Mouse (Mus musculus) hindbrain, embryonic 11.5 days (tissue): ENCODE results near the gene Ptprf. TPM values are rescaled to one million over a fixed set of nuclear protein-coding genes. Genes with fewer than 3 reads are reported as not detected.
A peak's percentile ranks its signal among the peaks of the same experiment; 100 is the strongest.

Experiments used
- ATAC-seq: fragments of 200-750 bp; cut with Nextera tagmentation; 2 replicates; pipeline ENCODE4 v1.8.0; 2017; ENCODE audit warnings: mild to moderate bottlenecking, moderate TSS enrichment, moderate library complexity; ENCODE audit not compliant: low FRiP score
- DNase-seq: peaks from one replicate; pipeline ENCODE4 v3.0.0-alpha.2; 2015; ENCODE audit warnings: low spot score
- H3K27ac ChIP-seq: fragments of 300-500 bp; sonication (generic); 2 replicates; pipeline ENCODE4 v1.5.1; 2014; ENCODE audit warnings: mild to moderate bottlenecking, low read depth, low read length
- H3K27me3 ChIP-seq: fragments of 300-500 bp; sonication (generic); 2 replicates; pipeline ENCODE4 v1.6.1; 2014; ENCODE audit warnings: mild to moderate bottlenecking, low read length, moderate library complexity, mixed read lengths; ENCODE audit not compliant: control insufficient read depth, insufficient read depth
- H3K36me3 ChIP-seq: fragments of 300-500 bp; sonication (generic); 2 replicates; pipeline ENCODE4 v1.6.1; 2014; ENCODE audit warnings: mild to moderate bottlenecking, low read length, moderate library complexity, mixed read lengths; ENCODE audit not compliant: control insufficient read depth, insufficient read depth
- H3K4me1 ChIP-seq: fragments of 300-500 bp; sonication (generic); replicated peaks from 2 replicates; pipeline ENCODE4 v1.6.1; 2014; ENCODE audit warnings: low read length, mixed read lengths; ENCODE audit not compliant: control insufficient read depth, insufficient read depth
- H3K4me2 ChIP-seq: fragments of 300-500 bp; sonication (generic); replicated peaks from 2 replicates; pipeline ENCODE4 v1.6.1; 2014; ENCODE audit warnings: mild to moderate bottlenecking, low read depth, low read length
- H3K4me3 ChIP-seq: fragments of 300-500 bp; sonication (generic); 2 replicates; pipeline ENCODE4 v1.5.1; 2014; ENCODE audit warnings: low read depth, low read length
- H3K9ac ChIP-seq: fragments of 300-500 bp; sonication (generic); 2 replicates; pipeline ENCODE4 v1.6.1; 2014; ENCODE audit warnings: low read depth, low read length
- H3K9me3 ChIP-seq: fragments of 300-500 bp; sonication (generic); 2 replicates; pipeline ENCODE4 v1.6.1; 2016; ENCODE audit warnings: low read length; ENCODE audit not compliant: control insufficient read depth
- WGBS: fragments of 180-500 bp; shearing (Covaris S2); extraction: QIAGEN DNeasy Blood & Tissue Kit; methylation state at CpG from one replicate; pipeline ENCODE4 v1.1.7; 2014; 5-methylcytosine and 5-hydroxymethylcytosine counted together
- polyA plus RNA-seq: library from polyadenylated mRNA; unstranded; fragments of >200 nt; fragmentation: Nextera tagmentation; extraction: Ambion mirVana; gene quantifications from 2 replicates; pipeline ENCODE4 v1.2.1, GENCODE M21; 2014

Ptprf gene
- polyA plus RNA-seq, 1 experiment from 2014 or later, result 66.0 TPM

GRCm38 (mm10) chr4:118238666-118239065 is 52.5 kb downstream of the Ptprf start:
- no peak overlapping the region for H3K27ac ChIP-seq
- peaks cover 11% of the 10 kb centered on the region for H3K36me3 ChIP-seq

GRCm38 (mm10) chr4:118236871-118237270 is 54.3 kb downstream of the Ptprf start:
- WGBS, result 76% methylated on average over 9 of the region's 9 CpGs
- Histone ChIP-seq H3K9ac (no peak overlapping the region), H3K4me1 (no peaks in the 10 kb centered on the region), H3K27me3 (no peaks in the 10 kb centered on the region), H3K4me2 (no peak overlapping the region), H3K9me3 (no peaks in the 10 kb centered on the region), H3K27ac (no peak overlapping the region), H3K4me3 (no peak overlapping the region), H3K36me3 (peaks cover 11% of the 10 kb centered on the region)
- no peak for ATAC-seq
- DNase-seq, result no peak

More at GRCm38 (mm10) chr4:118238666-118239065, 52.5 kb downstream of the Ptprf start:
- H3K4me1 ChIP-seq, result no peaks in the 10 kb centered on the region
- 93% methylated on average over 6 of the region's 6 CpGs for WGBS
- ATAC-seq (no peak), DNase-seq (no peak)
- H3K9ac ChIP-seq, result no peak overlapping the region
- H3K9me3 ChIP-seq, result no peaks in the 10 kb centered on the region
- H3K4me3 ChIP-seq, result no peak overlapping the region
- no peak overlapping the region for H3K4me2 ChIP-seq
- H3K27me3 ChIP-seq, result no peaks in the 10 kb centered on the region

GRCm38 (mm10) chr4:118234711-118235388 is 56.4 kb downstream of the Ptprf start:
- DNase-seq (no peak), ATAC-seq (no peak)
- no peak overlapping the region for H3K4me2 ChIP-seq
- no peaks in the 10 kb centered on the region for H3K27me3 ChIP-seq
- no peak overlapping the region for H3K9ac ChIP-seq
- H3K36me3 ChIP-seq, result peaks cover 11% of the 10 kb centered on the region
- no peaks in the 10 kb centered on the region for H3K4me1 ChIP-seq
- H3K4me3 ChIP-seq, result no peak overlapping the region
- no peaks in the 10 kb centered on the region for H3K9me3 ChIP-seq
- no peak overlapping the region for H3K27ac ChIP-seq
- 56% methylated on average over 11 of the region's 11 CpGs for WGBS

DNA sequence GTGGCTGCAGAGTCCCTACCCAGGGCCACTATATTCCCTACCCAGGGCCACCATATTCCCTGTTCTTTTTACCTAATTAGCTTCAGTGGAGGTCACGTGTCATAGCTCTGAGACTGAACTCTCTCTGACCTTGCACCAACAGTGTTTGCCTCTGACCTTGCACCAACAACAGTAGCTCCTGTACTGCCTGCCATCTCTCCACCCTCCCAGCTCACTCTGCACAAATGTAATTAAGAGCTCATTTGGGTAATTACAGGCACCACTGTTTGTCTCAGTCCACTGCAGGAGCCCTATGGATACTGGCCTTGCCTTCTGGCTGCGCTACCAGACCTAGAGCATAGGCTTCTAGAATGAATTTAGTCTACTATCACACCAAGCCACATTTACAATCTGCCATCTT is 57.3 kb downstream of the Ptprf start:
- H3K27me3 ChIP-seq, result no peaks in the 10 kb centered on the region
- no peak overlapping the region for H3K4me3 ChIP-seq
- H3K4me1 ChIP-seq, result no peaks in the 10 kb centered on the region
- DNase-seq, result no peak
- ATAC-seq, result no peak
- H3K9me3 ChIP-seq, result no peaks in the 10 kb centered on the region
- peaks cover 11% of the 10 kb centered on the region for H3K36me3 ChIP-seq
- H3K4me2 ChIP-seq, result no peak overlapping the region
- 85% methylated on average over 2 of the region's 2 CpGs for WGBS
- H3K9ac ChIP-seq, result no peak overlapping the region
- no peak overlapping the region for H3K27ac ChIP-seq

GRCm38 (mm10) chr4:118231861-118232260 is 59.3 kb downstream of the Ptprf start:
- Histone ChIP-seq H3K36me3 (peaks cover 14% of the 10 kb centered on the region), H3K27ac (no peak overlapping the region), H3K4me1 (no peaks in the 10 kb centered on the region), H3K9ac (no peak overlapping the region), H3K4me3 (no peak overlapping the region), H3K27me3 (no peaks in the 10 kb centered on the region), H3K4me2 (no peak overlapping the region), H3K9me3 (no peaks in the 10 kb centered on the region)
- 90% methylated on average over 6 of the region's 6 CpGs for WGBS
- ATAC-seq (no peak), DNase-seq (no peak)

GRCm38 (mm10) chr4:118229035-118229770 is 62.0 kb downstream of the Ptprf start:
- peak; percentile 56; the same call in 1 of the 2 replicates for ATAC-seq
- no peak overlapping the region for H3K4me3 ChIP-seq
- H3K36me3 ChIP-seq, result peaks cover 7% of the 10 kb centered on the region
- no peaks in the 10 kb centered on the region for H3K4me1 ChIP-seq
- H3K27ac ChIP-seq, result peak overlapping the region; percentile 30; the same call in 1 of the 2 replicates
- WGBS, result 78% methylated on average over 6 of the region's 6 CpGs
- no peak overlapping the region for H3K4me2 ChIP-seq
- DNase-seq, result no peak
- H3K9me3 ChIP-seq, result no peaks in the 10 kb centered on the region
- no peak overlapping the region for H3K9ac ChIP-seq
- no peaks in the 10 kb centered on the region for H3K27me3 ChIP-seq

DNA sequence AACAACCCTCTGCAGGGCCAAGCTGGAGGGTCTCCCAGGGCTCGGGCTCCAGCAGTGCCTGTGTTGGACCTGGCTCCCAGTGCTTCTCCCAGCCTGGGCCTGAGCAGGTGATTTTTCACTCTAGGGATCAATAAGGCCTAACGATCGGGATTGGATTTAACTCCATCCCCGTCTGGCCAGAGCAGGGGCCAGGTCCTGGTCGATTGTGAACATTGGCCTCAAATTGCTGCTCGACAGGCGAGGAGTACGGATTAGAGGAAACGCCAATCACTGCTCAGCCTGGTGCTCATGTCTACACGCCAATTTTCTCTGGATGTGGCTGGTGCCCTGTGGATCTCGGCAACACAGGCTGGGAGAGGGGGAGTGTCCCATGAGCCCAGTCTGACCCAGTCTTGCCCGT is 63.8 kb downstream of the Ptprf start:
- DNase-seq, result no peak
- no peak for ATAC-seq
- H3K4me3 ChIP-seq, result no peak overlapping the region
- H3K27ac ChIP-seq, result no peak overlapping the region
- no peak overlapping the region for H3K9ac ChIP-seq
- 84% methylated on average over 12 of the region's 12 CpGs for WGBS
- no peaks in the 10 kb centered on the region for H3K27me3 ChIP-seq
- H3K9me3 ChIP-seq, result no peaks in the 10 kb centered on the region
- H3K4me1 ChIP-seq, result no peaks in the 10 kb centered on the region
- H3K4me2 ChIP-seq, result no peak overlapping the region
- H3K36me3 ChIP-seq, result peaks cover 18% of the 10 kb centered on the region

- Histone ChIP-seq H3K36me3 (peaks cover 22% of the 10 kb centered on the region), H3K4me3 (no peak overlapping the region), H3K4me1 (no peaks in the 10 kb centered on the region), H3K27ac (no peak overlapping the region), H3K4me2 (no peak overlapping the region), H3K27me3 (no peaks in the 10 kb centered on the region), H3K9ac (no peak overlapping the region), H3K9me3 (no peaks in the 10 kb centered on the region)
- DNase-seq (no peak), ATAC-seq (no peak)
- 83% methylated on average over 7 of the region's 7 CpGs for WGBS
Observed at GRCm38 (mm10) chr4:118221261-118221660, 69.9 kb downstream of the Ptprf start.

- Histone ChIP-seq H3K4me2 (no peak overlapping the region), H3K27ac (no peak overlapping the region), H3K4me1 (no peaks in the 10 kb centered on the region), H3K9me3 (no peaks in the 10 kb centered on the region), H3K27me3 (no peaks in the 10 kb centered on the region), H3K9ac (no peak overlapping the region), H3K36me3 (peaks cover 18% of the 10 kb centered on the region), H3K4me3 (no peak overlapping the region)
- ATAC-seq (no peak), DNase-seq (no peak)
- WGBS, result 88% methylated on average over 9 of the region's 9 CpGs
Observed at GRCm38 (mm10) chr4:118220756-118221155, 70.4 kb downstream of the Ptprf start.
